Mouse (Mus musculus) subcutaneous adipose tissue, adult 2 months (tissue): ENCODE results near the gene Olfr1423. TPM values are rescaled to one million over a fixed set of nuclear protein-coding genes. Genes with fewer than 3 reads are reported as not detected.

Experiments
- polyA plus RNA-seq: library from polyadenylated mRNA; depleted of rRNA; stranded (reverse); fragments of >200 nt; gene quantifications from 2 replicates; pipeline ENCODE4 v1.2.3, GENCODE M21; 2012; ENCODE audit warnings: low replicate concordance; rRNA removed

Olfr1423 gene
- not detected in 2 replicates for polyA plus RNA-seq

GRCm38 (mm10) chr19:12041217-12041616 is at the start of gene Olfr1423:
TSS of gene Olfr1423 (minus strand) at chr19:12041317.

DNA sequence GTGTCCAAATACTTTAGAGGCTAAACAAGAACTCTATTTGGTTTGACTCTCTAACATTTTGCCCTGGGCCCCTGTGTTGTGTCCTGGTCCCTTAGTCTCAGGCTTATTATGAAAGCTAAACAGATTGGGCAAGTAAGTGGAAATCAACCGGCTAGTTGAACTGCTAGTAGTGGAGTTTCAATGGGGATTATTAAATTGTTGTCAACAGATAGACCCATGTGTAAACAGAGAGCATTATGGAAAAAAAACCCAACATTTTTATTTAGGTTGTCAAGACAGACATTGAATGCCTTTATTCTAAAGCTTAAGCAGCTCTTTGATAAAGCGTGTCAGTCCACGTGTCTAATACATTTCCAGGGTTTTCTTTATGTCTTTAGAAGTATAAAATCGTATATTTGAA is 36.5 kb upstream of the Olfr1423 start, which contains the start of gene Olfr1425:
Olfr1425 (minus strand) TSS at position 101 of the 400 bp plus-strand sequence.

DNA sequence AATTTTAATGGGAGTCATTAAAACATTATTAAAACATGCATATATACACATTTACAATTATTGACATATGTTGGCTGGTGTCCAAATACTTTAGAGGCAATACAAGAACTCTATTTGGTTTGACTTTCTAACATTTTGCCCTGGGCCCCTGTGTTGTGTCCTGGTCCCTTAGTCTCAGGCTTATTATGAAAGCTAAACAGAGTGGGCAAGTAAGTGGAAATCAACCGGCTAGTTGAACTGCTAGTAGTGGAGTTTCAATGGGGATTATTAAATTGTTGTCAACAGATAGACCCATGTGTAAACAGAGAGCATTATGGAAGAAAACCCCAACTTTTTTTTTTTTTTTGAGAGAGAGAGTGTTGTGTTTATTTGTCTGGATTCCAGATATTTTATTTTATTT is 21.5 kb upstream of the Olfr1423 start, which contains the start of gene Olfr1424:
Olfr1424 (minus strand) TSS at position 101 of the 400 bp plus-strand sequence.

Other genes starting within 250 kb of the Olfr1423 start
- 6.3 and 11.1 TPM in 2 replicates for gene Stx3, start 221.9 kb downstream of the Olfr1423 start, polyA plus RNA-seq
- gene Olfr1417, start 202.1 kb downstream of the Olfr1423 start, polyA plus RNA-seq: not detected in 2 replicates
- not detected in 2 replicates for gene Olfr1418, start 180.3 kb downstream of the Olfr1423 start, polyA plus RNA-seq
- gene Olfr1419, start 166.2 kb downstream of the Olfr1423 start, polyA plus RNA-seq: not detected in 2 replicates
- not detected in 2 replicates for gene Olfr1420, start 154.8 kb downstream of the Olfr1423 start, polyA plus RNA-seq
- 17.1 and 19.7 TPM in 2 replicates for gene Patl1, start 128.9 kb downstream of the Olfr1423 start, polyA plus RNA-seq
- gene Osbp, start 75.4 kb downstream of the Olfr1423 start, polyA plus RNA-seq: 18.9 and 28.7 TPM in 2 replicates
- gene Olfr1424, start 21.4 kb upstream of the Olfr1423 start, polyA plus RNA-seq: not detected in 2 replicates
- not detected in 2 replicates for gene Olfr1425, start 36.4 kb upstream of the Olfr1423 start, polyA plus RNA-seq
- not detected in 2 replicates for gene Olfr1426, start 50.7 kb upstream of the Olfr1423 start, polyA plus RNA-seq
- gene Olfr1427, start 62.0 kb upstream of the Olfr1423 start, polyA plus RNA-seq: not detected in 2 replicates
- gene Olfr1428, start 74.6 kb upstream of the Olfr1423 start, polyA plus RNA-seq: not detected in 2 replicates
- gene Olfr76, start 81.9 kb upstream of the Olfr1423 start, polyA plus RNA-seq: not detected in 2 replicates
- gene Olfr1555-ps1, start 128.8 kb upstream of the Olfr1423 start, polyA plus RNA-seq: not detected in 2 replicates
- not detected in 2 replicates for gene Olfr1431, start 159.3 kb upstream of the Olfr1423 start, polyA plus RNA-seq
- not detected in 2 replicates for gene Olfr1432, start 191.3 kb upstream of the Olfr1423 start, polyA plus RNA-seq
- not detected in 2 replicates for gene Olfr262, start 200.3 kb upstream of the Olfr1423 start, polyA plus RNA-seq
- not detected in 2 replicates for gene Olfr235, start 219.7 kb upstream of the Olfr1423 start, polyA plus RNA-seq
- not detected in 2 replicates for gene Olfr1434, start 238.5 kb upstream of the Olfr1423 start, polyA plus RNA-seq